Mouse (Mus musculus) olfactory bulb, adult 2 months (tissue): ENCODE results near the gene Colgalt2. TPM values are rescaled to one million over a fixed set of nuclear protein-coding genes. Genes with fewer than 3 reads are reported as not detected.
A peak's percentile ranks its signal among the peaks of the same experiment; 100 is the strongest.

Experiments
- H3K27ac ChIP-seq: fragments of 200-500 bp; 2 replicates; pipeline ENCODE4 v1.5.1; 2012; ENCODE audit warnings: low read depth, low read length; ENCODE audit not compliant: insufficient read depth
- H3K4me1 ChIP-seq: fragments of 200-500 bp; 2 replicates; pipeline ENCODE4 v1.6.1; 2012; ENCODE audit warnings: low read length; ENCODE audit not compliant: control insufficient read depth, insufficient read depth
- H3K4me3 ChIP-seq: fragments of 200-500 bp; 2 replicates; pipeline ENCODE4 v1.5.1; 2012; ENCODE audit warnings: mild to moderate bottlenecking, low read depth, low read length, moderate library complexity; ENCODE audit not compliant: insufficient read depth
- CTCF ChIP-seq: fragments of 200-500 bp; IDR thresholded peaks from 2 replicates; pipeline ENCODE4 v1.5.1; 2012; ENCODE audit warnings: low read depth, mild to moderate bottlenecking, low read length, moderate library complexity; ENCODE audit not compliant: insufficient read depth
- POLR2A ChIP-seq: fragments of 200-500 bp; IDR thresholded peaks from 2 replicates; pipeline ENCODE4 v1.6.1; 2012; ENCODE audit warnings: mild to moderate bottlenecking, low read depth, low read length, moderate library complexity; ENCODE audit not compliant: insufficient read depth
- WGBS: fragments of 180-500 bp; shearing (Covaris S2); methylation state at CpG from one replicate; pipeline ENCODE4 v1.1.7; 2018; 5-methylcytosine and 5-hydroxymethylcytosine counted together
- polyA plus RNA-seq: library from polyadenylated mRNA; stranded (reverse); fragments of >200 nt; gene quantifications from 2 replicates; pipeline ENCODE4 v1.2.4, GENCODE M21; 2012; ENCODE audit warnings: low replicate concordance; ENCODE audit not compliant: missing spikeins, insufficient read depth, insufficient read length

The Colgalt2 gene
- polyA plus RNA-seq, 1 experiment: not detected

DNA sequence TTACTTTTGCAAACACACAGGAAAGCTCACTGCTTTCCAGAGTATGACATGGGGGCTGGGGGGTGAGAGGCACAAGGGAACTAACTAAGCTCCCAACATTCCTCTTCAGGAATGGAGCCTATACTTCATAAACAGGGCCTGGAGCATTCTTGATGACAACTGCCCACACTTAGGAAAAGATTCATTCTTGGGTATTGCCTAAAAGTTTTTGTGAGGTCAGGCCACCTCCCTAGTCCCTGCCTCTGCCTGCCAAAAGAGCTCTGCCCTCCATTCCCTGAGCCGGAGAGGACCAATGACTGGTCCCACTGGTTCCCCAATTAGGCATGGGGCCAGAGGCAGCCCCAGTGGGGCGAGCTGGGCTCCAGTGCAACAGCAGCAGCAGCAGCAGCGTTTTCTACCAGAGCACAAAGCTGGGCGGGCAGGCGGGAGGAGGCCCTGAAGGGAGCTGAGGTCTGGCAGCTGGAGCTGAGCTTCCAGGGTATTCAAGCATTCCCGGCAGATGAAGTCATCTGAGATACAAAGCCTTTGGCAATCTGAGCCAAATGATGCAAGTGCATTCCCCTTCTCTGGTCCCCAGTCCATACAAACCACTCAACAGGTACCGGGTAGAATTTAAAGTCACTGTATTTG, 156.4 kb downstream of the Colgalt2 start:
- Histone ChIP-seq H3K4me1 (peaks cover 19% of the 10 kb centered on the region), H3K27ac (peak overlapping the region; percentile 24; the same call in 1 of the 2 replicates), H3K4me3 (no peak overlapping the region)
- TF ChIP-seq CTCF: no peak
- 26% methylated on average over 7 of the region's 7 CpGs for WGBS

GRCm38 (mm10) chr1:152556576-152557281, 157.1 kb downstream of the Colgalt2 start:
- H3K4me3 ChIP-seq: no peak overlapping the region
- H3K27ac ChIP-seq: no peak overlapping the region
- TF ChIP-seq CTCF (no peak), POLR2A (no peak)
- WGBS: 29% methylated on average over 14 of the region's 14 CpGs
- peaks cover 21% of the 10 kb centered on the region for H3K4me1 ChIP-seq

Other genes starting within 250 kb of the Colgalt2 start
- not detected in 2 replicates for gene Tsen15, start 13.1 kb upstream of the Colgalt2 start, polyA plus RNA-seq